Mouse (Mus musculus) neural tube, embryonic 12.5 days (tissue): ENCODE measurements around the gene Slc26a5. TPM values are rescaled to one million over a fixed set of nuclear protein-coding genes. Genes with fewer than 3 reads are reported as not detected.

Source experiments
- ATAC-seq: fragments of 200-750 bp; cut with Nextera tagmentation; 2 replicates; pipeline ENCODE4 v1.8.0; 2017; ENCODE audit warnings: low read depth, mild to moderate bottlenecking, moderate TSS enrichment, moderate library complexity; ENCODE audit not compliant: low FRiP score
- H3K27ac ChIP-seq: fragments of 300-500 bp; sonication (generic); 2 replicates; pipeline ENCODE4 v1.5.1; 2016
- H3K27me3 ChIP-seq: fragments of 300-500 bp; sonication (generic); replicated peaks from 2 replicates; pipeline ENCODE4 v1.6.1; 2016; ENCODE audit warnings: mild to moderate bottlenecking
- H3K36me3 ChIP-seq: fragments of 300-500 bp; sonication (generic); 2 replicates; pipeline ENCODE4 v1.6.1; 2016; ENCODE audit warnings: mild to moderate bottlenecking
- H3K4me1 ChIP-seq: fragments of 300-500 bp; sonication (generic); 2 replicates; pipeline ENCODE4 v1.6.1; 2016
- H3K4me2 ChIP-seq: fragments of 300-500 bp; sonication (generic); replicated peaks from 2 replicates; pipeline ENCODE4 v1.6.1; 2016; ENCODE audit warnings: mild to moderate bottlenecking
- H3K4me3 ChIP-seq: fragments of 300-500 bp; sonication (generic); 2 replicates; pipeline ENCODE4 v1.5.1; 2016
- H3K9ac ChIP-seq: fragments of 300-500 bp; sonication (generic); 2 replicates; pipeline ENCODE4 v1.6.1; 2016; ENCODE audit warnings: mild to moderate bottlenecking
- H3K9me3 ChIP-seq: fragments of 300-500 bp; sonication (generic); 2 replicates; pipeline ENCODE4 v1.6.1; 2016; ENCODE audit warnings: mild to moderate bottlenecking
- WGBS: fragments of 180-500 bp; shearing (Covaris S2); methylation state at CpG from one replicate; pipeline ENCODE4 v1.1.7; 2016; 5-methylcytosine and 5-hydroxymethylcytosine counted together
- polyA plus RNA-seq: library from polyadenylated mRNA; unstranded; fragments of >200 nt; fragmentation: Nextera tagmentation; extraction: Ambion mirVana; gene quantifications from 2 replicates; pipeline ENCODE4 v1.2.1, GENCODE M21; 2016

The Slc26a5 gene
- polyA plus RNA-seq, 1 experiment from 2014 or later: not detected

GRCm38 (mm10) chr5:21802907-21803306, 62.5 kb downstream of the Slc26a5 start:
- peaks cover 56% of the 10 kb centered on the region for H3K36me3 ChIP-seq
- no peaks in the 10 kb centered on the region for H3K27me3 ChIP-seq
- no peaks in the 10 kb centered on the region for H3K4me1 ChIP-seq
- no peaks in the 10 kb centered on the region for H3K9me3 ChIP-seq
- H3K9ac ChIP-seq: no peak overlapping the region
- H3K4me2 ChIP-seq: no peak overlapping the region
- no peak for ATAC-seq
- WGBS: 89% methylated on average over 9 of the region's 9 CpGs
- no peak overlapping the region for H3K4me3 ChIP-seq
- H3K27ac ChIP-seq: no peak overlapping the region

- H3K4me3 ChIP-seq: no peak overlapping the region
- H3K9ac ChIP-seq: no peak overlapping the region
- no peak overlapping the region for H3K4me2 ChIP-seq
- H3K36me3 ChIP-seq: peaks cover 25% of the 10 kb centered on the region
- H3K4me1 ChIP-seq: peaks cover 18% of the 10 kb centered on the region
- H3K27me3 ChIP-seq: no peaks in the 10 kb centered on the region
- H3K27ac ChIP-seq: no peak overlapping the region
- no peak for ATAC-seq
- no peaks in the 10 kb centered on the region for H3K9me3 ChIP-seq
Observed at GRCm38 (mm10) chr5:21792166-21792565, 73.2 kb downstream of the Slc26a5 start.

GRCm38 (mm10) chr5:21789061-21789460, 76.3 kb downstream of the Slc26a5 start:
- H3K9me3 ChIP-seq: no peaks in the 10 kb centered on the region
- no peak for ATAC-seq
- H3K4me3 ChIP-seq: no peak overlapping the region
- peaks cover 18% of the 10 kb centered on the region for H3K4me1 ChIP-seq
- no peak overlapping the region for H3K9ac ChIP-seq
- no peak overlapping the region for H3K27ac ChIP-seq
- H3K27me3 ChIP-seq: no peaks in the 10 kb centered on the region
- peak overlapping the region; percentile 24; the same call in 1 of the 2 replicates for H3K4me2 ChIP-seq
- WGBS: 66% methylated on average over 5 of the region's 5 CpGs
- peaks cover 7% of the 10 kb centered on the region for H3K36me3 ChIP-seq

- peaks cover 11% of the 10 kb centered on the region for H3K36me3 ChIP-seq
- peak overlapping the region; percentile 88 for H3K9ac ChIP-seq
- 40% methylated on average over 11 of the region's 11 CpGs for WGBS
- peak overlapping the region; percentile 76 for H3K4me2 ChIP-seq
- H3K27ac ChIP-seq: no peak overlapping the region
- H3K9me3 ChIP-seq: no peaks in the 10 kb centered on the region
- ATAC-seq: no peak
- H3K27me3 ChIP-seq: no peaks in the 10 kb centered on the region
- H3K4me1 ChIP-seq: peaks cover 18% of the 10 kb centered on the region
- H3K4me3 ChIP-seq: peak overlapping the region; percentile 89
Observed at GRCm38 (mm10) chr5:21787186-21788105, 78.0 kb downstream of the Slc26a5 start.

GRCm38 (mm10) chr5:21786258-21787185, 78.9 kb downstream of the Slc26a5 start:
- ATAC-seq: peak; percentile 79
- H3K9me3 ChIP-seq: no peaks in the 10 kb centered on the region
- peak overlapping the region; percentile 88 for H3K9ac ChIP-seq
- no peaks in the 10 kb centered on the region for H3K27me3 ChIP-seq
- H3K36me3 ChIP-seq: peaks cover 13% of the 10 kb centered on the region
- 3% methylated on average over 51 of the region's 51 CpGs for WGBS
- H3K4me1 ChIP-seq: peaks cover 18% of the 10 kb centered on the region
- peak overlapping the region; percentile 57 for H3K27ac ChIP-seq
- H3K4me2 ChIP-seq: peak overlapping the region; percentile 76
- peak overlapping the region; percentile 89 for H3K4me3 ChIP-seq

- peaks cover 21% of the 10 kb centered on the region for H3K36me3 ChIP-seq
- no peaks in the 10 kb centered on the region for H3K9me3 ChIP-seq
- no peak overlapping the region for H3K27ac ChIP-seq
- no peaks in the 10 kb centered on the region for H3K27me3 ChIP-seq
- peaks cover 18% of the 10 kb centered on the region for H3K4me1 ChIP-seq
- WGBS: 78% methylated on average over 7 of the region's 7 CpGs
- no peak for ATAC-seq
- H3K4me3 ChIP-seq: no peak overlapping the region
- no peak overlapping the region for H3K9ac ChIP-seq
- peak overlapping the region; percentile 76 for H3K4me2 ChIP-seq
Observed at GRCm38 (mm10) chr5:21785776-21786175, 79.6 kb downstream of the Slc26a5 start.

- WGBS: under 1% methylated on average over 37 of the region's 37 CpGs
- Histone ChIP-seq H3K9me3 (no peaks in the 10 kb centered on the region), H3K4me3 (peak within 1 kb of the TSS; percentile 95), H3K27me3 (no peaks in the 10 kb centered on the region), H3K9ac (peak within 1 kb of the TSS; percentile 81), H3K4me2 (peak within 1 kb of the TSS; percentile 97), H3K4me1 (peaks cover 18% of the 10 kb centered on the region), H3K36me3 (peaks cover 28% of the 10 kb centered on the region), H3K27ac (peak within 1 kb of the TSS; percentile 57; the same call in 1 of the 2 replicates)
- ATAC-seq: peak; percentile 97
Observed at GRCm38 (mm10) chr5:21785053-21785452, 80.4 kb downstream of the Slc26a5 start, which contains the start of the genes Dnajc2 and Psmc2. Dnajc2 (minus strand) TSS chr5:21785251. Psmc2 (plus strand) TSS chr5:21785283.

- Histone ChIP-seq H3K27me3 (no peaks in the 10 kb centered on the region), H3K27ac (peak overlapping the region; percentile 26; the same call in 1 of the 2 replicates), H3K9me3 (no peaks in the 10 kb centered on the region), H3K4me1 (peaks cover 16% of the 10 kb centered on the region), H3K4me3 (peak overlapping the region; percentile 95), H3K9ac (peak overlapping the region; percentile 81), H3K4me2 (peak overlapping the region; percentile 97), H3K36me3 (peaks cover 34% of the 10 kb centered on the region)
- peak; percentile 79 for ATAC-seq
- WGBS: under 1% methylated on average over 51 of the region's 51 CpGs
Observed at GRCm38 (mm10) chr5:21784161-21785052, 81.0 kb downstream of the Slc26a5 start.

- 95% methylated on average over 6 of the region's 6 CpGs for WGBS
- no peaks in the 10 kb centered on the region for H3K4me1 ChIP-seq
- no peaks in the 10 kb centered on the region for H3K9me3 ChIP-seq
- H3K4me3 ChIP-seq: no peak overlapping the region
- H3K27me3 ChIP-seq: no peaks in the 10 kb centered on the region
- no peak for ATAC-seq
- no peak overlapping the region for H3K9ac ChIP-seq
- no peak overlapping the region for H3K27ac ChIP-seq
- peaks cover 62% of the 10 kb centered on the region for H3K36me3 ChIP-seq
- H3K4me2 ChIP-seq: no peak overlapping the region
Observed at GRCm38 (mm10) chr5:21776491-21776890, 88.9 kb downstream of the Slc26a5 start.

- Histone ChIP-seq H3K36me3 (peaks cover 59% of the 10 kb centered on the region), H3K4me3 (no peak overlapping the region), H3K4me2 (no peak overlapping the region), H3K27ac (no peak overlapping the region), H3K27me3 (no peaks in the 10 kb centered on the region), H3K4me1 (no peaks in the 10 kb centered on the region), H3K9ac (no peak overlapping the region), H3K9me3 (no peaks in the 10 kb centered on the region)
- ATAC-seq: no peak
- 95% methylated on average over 6 of the region's 6 CpGs for WGBS
Observed at GRCm38 (mm10) chr5:21769841-21770240, 95.6 kb downstream of the Slc26a5 start.

GRCm38 (mm10) chr5:21768506-21768905, 96.9 kb downstream of the Slc26a5 start:
- H3K36me3 ChIP-seq: peaks cover 59% of the 10 kb centered on the region

More at GRCm38 (mm10) chr5:21768506-21768905, 96.9 kb downstream of the Slc26a5 start:
- Histone ChIP-seq H3K27me3 (no peaks in the 10 kb centered on the region), H3K4me1 (no peaks in the 10 kb centered on the region), H3K27ac (no peak overlapping the region), H3K4me3 (no peak overlapping the region), H3K4me2 (no peak overlapping the region), H3K9me3 (no peaks in the 10 kb centered on the region), H3K9ac (no peak overlapping the region)
- 93% methylated on average over 4 of the region's 4 CpGs for WGBS
- ATAC-seq: no peak
